Mouse (Mus musculus) megakaryocyte progenitor cell, adult 5-6 weeks (primary cell): ENCODE data around the gene Prkx. TPM values are rescaled to one million over a fixed set of nuclear protein-coding genes. Genes with fewer than 3 reads are reported as not detected.

ENCODE experiments used
- ATAC-seq: replicated peaks from 2 replicates; pipeline ENCODE4 v1.8.0; 2016; ENCODE audit warnings: mild to moderate bottlenecking, moderate TSS enrichment, inconsistent platforms; ENCODE audit not compliant: poor library complexity
- total RNA-seq, 2 experiments: library from RNA; stranded (forward) in 1 of 2; stranded (reverse) in 1 of 2; fragments of 157-497, 149-512 nt in 1 of 2; fragments of 200-1000 nt in 1 of 2; gene quantifications; 2 replicates each; pipeline versions ENCODE4 v1.2.3 to v1.2.4; 2015 to 2017

Prkx gene
- 14.6 and 14.9 TPM in 2 replicates for total RNA-seq (2015)
- total RNA-seq (2017) = 5.7 TPM in 2 replicates

GRCm38 (mm10) chrX:77796238-77796835, at the start of gene Prkx:
TSS of gene Prkx (minus strand) at chrX:77796278.
- ATAC-seq = peak; percentile 55

GRCm38 (mm10) chrX:77812031-77812430, 16.0 kb upstream of the Prkx start:
- ATAC-seq = 0 out of 2 replicates have a peak, but pooled peaks have one; percentile 30

GRCm38 (mm10) chrX:77810608-77811206, 14.6 kb upstream of the Prkx start:
- peak; percentile 95 for ATAC-seq

- ATAC-seq = peak; percentile 73
These were observed 12.5 kb upstream of the Prkx start for GRCm38 (mm10) chrX:77808602-77809001.

- ATAC-seq = peak; percentile 48
These were observed 6.2 kb upstream of the Prkx start for GRCm38 (mm10) chrX:77802293-77802692.

GRCm38 (mm10) chrX:77801543-77801942, 5.5 kb upstream of the Prkx start:
- peak; percentile 72 for ATAC-seq

- ATAC-seq = no peak
These were observed 3.5 kb upstream of the Prkx start for GRCm38 (mm10) chrX:77799554-77799953.

GRCm38 (mm10) chrX:77797801-77798200, 1.7 kb upstream of the Prkx start:
- ATAC-seq = no peak

GRCm38 (mm10) chrX:77796916-77797315, 838 bp upstream of the Prkx start:
- ATAC-seq = no peak

GRCm38 (mm10) chrX:77795858-77796174, 262 bp downstream of the Prkx start:
- peak; percentile 89 for ATAC-seq

- ATAC-seq = peak; percentile 40
These were observed 868 bp downstream of the Prkx start for GRCm38 (mm10) chrX:77794962-77795857.

GRCm38 (mm10) chrX:77788675-77789074, 7.4 kb downstream of the Prkx start:
- ATAC-seq = no peak; the same call in 1 of the 2 replicates

- ATAC-seq = no peak
These were observed 9.7 kb downstream of the Prkx start for GRCm38 (mm10) chrX:77786354-77786753.

GRCm38 (mm10) chrX:77777822-77778221, 18.3 kb downstream of the Prkx start:
- 0 out of 2 replicates have a peak, but pooled peaks have one; percentile 54 for ATAC-seq

- ATAC-seq = no peak
These were observed 30.9 kb downstream of the Prkx start for GRCm38 (mm10) chrX:77765153-77765552.

GRCm38 (mm10) chrX:77744260-77744659, 51.8 kb downstream of the Prkx start:
- ATAC-seq = peak; percentile 64

- peak; percentile 87 for ATAC-seq
These were observed 54.7 kb downstream of the Prkx start for GRCm38 (mm10) chrX:77741383-77741782.

GRCm38 (mm10) chrX:77733930-77734536, 62.0 kb downstream of the Prkx start:
- ATAC-seq = no peak

GRCm38 (mm10) chrX:77720298-77720697, 75.8 kb downstream of the Prkx start:
- ATAC-seq = peak; percentile 89
